ENCODE assay signal across 8 mouse cellular contexts in genomic region chr9:94536261-94536905, GRCm38 (mm10). TPM values are rescaled to one million over a fixed set of nuclear protein-coding genes. Genes with fewer than 3 reads are reported as not detected.
DNase-seq lines count a peak whose midpoint lies in the region; ATAC-seq and TF ChIP-seq lines count a peak whose summit lies in the region.

No protein-coding gene starts in this region.

- H3K9me3 ChIP-seq in intestine, embryonic 14.5 days (ENCODE audit: control insufficient read depth, low read length): no peaks in the 10 kb centered on the region
- no peaks in the 10 kb centered on the region for H3K9me3 ChIP-seq in neural tube, embryonic 15.5 days (replicated peaks)

- no peak for TF ChIP-seq CTCF in lung, adult 2 months (IDR thresholded peaks at IDR 0.05; ENCODE audit: insufficient read depth, low read length)

- H3K27me3 ChIP-seq in intestine, embryonic 14.5 days (replicated peaks; ENCODE audit: control insufficient read depth, insufficient read depth, low read length): no peaks in the 10 kb centered on the region
- H3K27me3 ChIP-seq in neural tube, embryonic 15.5 days (replicated peaks): no peaks in the 10 kb centered on the region

- no peak for ATAC-seq in intestine, embryonic 14.5 days (replicated peaks; ENCODE audit: low FRiP score, low TSS enrichment, low read depth)
- ATAC-seq in neural tube, embryonic 15.5 days (ENCODE audit: low FRiP score): no peak

- H3K4me2 ChIP-seq in intestine, embryonic 14.5 days (ENCODE audit: low read length): peak overlapping the region; percentile 61
- H3K4me2 ChIP-seq in neural tube, embryonic 15.5 days: peak overlapping the region; percentile 88

- no peak for TF ChIP-seq POLR2A in lung, adult 2 months (IDR thresholded peaks at IDR 0.05; ENCODE audit: borderline replicate concordance, extremely low read depth, low read depth, low read length)

- DNase-seq in lung, adult 2 months: no peak
- DNase-seq in lung, postnatal 36 days: no peak
- DNase-seq in embryo, embryonic 9.5 days (ENCODE audit: extremely low spot score): peak; percentile 14
- DNase-seq in intestine, embryonic 14.5 days (ENCODE audit: low spot score): no peak
- DNase-seq in cerebellum, adult 11-12 months: no peak
- no peak for DNase-seq in thymus, postnatal 0 days (ENCODE audit: low spot score)
- DNase-seq in T-cell, adult 2 months (ENCODE audit: low spot score): no peak

- H3K4me1 ChIP-seq in lung, adult 2 months (ENCODE audit: control insufficient read depth, insufficient read depth, low read length): no peaks in the 10 kb centered on the region; the same call in 1 of the 2 replicates
- peaks cover 18% of the 10 kb centered on the region for H3K4me1 ChIP-seq in intestine, embryonic 14.5 days (replicated peaks; ENCODE audit: control insufficient read depth, insufficient read depth, low read length)
- peaks cover 38% of the 10 kb centered on the region for H3K4me1 ChIP-seq in neural tube, embryonic 15.5 days

- no peak overlapping the region for H3K27ac ChIP-seq in intestine, embryonic 14.5 days (ENCODE audit: low read depth)
- H3K27ac ChIP-seq in neural tube, embryonic 15.5 days (replicated peaks): peak overlapping the region; percentile 99

- peak overlapping the region; percentile 68 for H3K9ac ChIP-seq in intestine, embryonic 14.5 days (ENCODE audit: low read length)
- H3K9ac ChIP-seq in neural tube, embryonic 15.5 days (replicated peaks): peak overlapping the region; percentile 82

- H3K36me3 ChIP-seq in intestine, embryonic 14.5 days (ENCODE audit: control insufficient read depth, insufficient read depth, low read length): no peaks in the 10 kb centered on the region
- H3K36me3 ChIP-seq in neural tube, embryonic 15.5 days: no peaks in the 10 kb centered on the region

- 6% methylated on average over 15 of the region's 15 CpGs for WGBS in lung, adult 2 months
- WGBS in intestine, embryonic 14.5 days: 1% methylated on average over 15 of the region's 15 CpGs
- 1% methylated on average over 15 of the region's 15 CpGs for WGBS in neural tube, embryonic 15.5 days

- H3K4me3 ChIP-seq in lung, adult 2 months (replicated peaks; ENCODE audit: extremely low read depth, low read depth, low read length): peak overlapping the region; percentile 86
- peak overlapping the region; percentile 73 for H3K4me3 ChIP-seq in intestine, embryonic 14.5 days (ENCODE audit: low read depth, low read length)
- peak overlapping the region; percentile 87 for H3K4me3 ChIP-seq in neural tube, embryonic 15.5 days (replicated peaks)

RNA-seq across cellular contexts. Expression of gene 1190002N15Rik, which starts 1.5 kb away (rescaled TPM):
- 52.6 and 60.7 TPM in 2 replicates for polyA plus RNA-seq in lung, adult 2 months (2012; rRNA removed)
- 8.6 and 8.9 TPM in 2 replicates for polyA plus RNA-seq in intestine, embryonic 14.5 days (2014; fragmentation: Nextera tagmentation; extraction: Ambion mirVana)
- polyA plus RNA-seq in neural tube, embryonic 15.5 days (2015; fragmentation: Nextera tagmentation; extraction: Ambion mirVana): 8.6 and 13.3 TPM in 2 replicates
- 15.8 and 16.8 TPM in 2 replicates for polyA plus RNA-seq in thymus, postnatal 0 days (2015; fragmentation: Nextera tagmentation; extraction: Ambion mirVana)
